Mouse (Mus musculus) G1E (cell line): ENCODE results near the gene Map3k20.

Experiments
- CTCF ChIP-seq: IDR thresholded peaks from 2 replicates; pipeline ENCODE4 v1.5.1; 2012; ENCODE audit warnings: low read depth, low read length, inconsistent platforms, mixed read lengths
- GATA1 ChIP-seq: IDR thresholded peaks from 2 replicates; pipeline ENCODE4 v1.6.1; 2012; ENCODE audit warnings: borderline replicate concordance, low read length, inconsistent platforms, mixed read lengths
- GATA2 ChIP-seq: IDR thresholded peaks from 2 replicates; pipeline ENCODE4 v1.6.1; 2012; ENCODE audit warnings: low read depth, low read length, inconsistent platforms, borderline replicate concordance
- POLR2AphosphoS5 ChIP-seq: IDR thresholded peaks from 2 replicates; pipeline ENCODE4 v1.6.1; 2012; ENCODE audit warnings: low read depth, low read length, inconsistent platforms; ENCODE audit not compliant: insufficient replicate concordance
- TAL1 ChIP-seq: conservative IDR thresholded peaks from 2 replicates; pipeline ENCODE4 v1.6.1; 2012; ENCODE audit warnings: low read depth, low read length, inconsistent platforms, mixed read lengths

GRCm38 (mm10) chr2:72367850-72368249 lies 82.4 kb downstream of the Map3k20 start:
- no peak for TF ChIP-seq TAL1
- no peak for TF ChIP-seq CTCF
- no peak for TF ChIP-seq POLR2AphosphoS5
- no peak for TF ChIP-seq GATA2
- TF ChIP-seq GATA1: no peak
